Mouse (Mus musculus) right cerebral cortex, postnatal 36 days (tissue): Measurements from ENCODE around the gene Chat.

Experiments
- DNase-seq, 2 experiments: peaks; one replicate each; pipeline ENCODE4 v3.0.0; 2022; ENCODE audit warnings: low spot score in 2 of 2, mixed read lengths in 1 of 2

Chat gene

DNA sequence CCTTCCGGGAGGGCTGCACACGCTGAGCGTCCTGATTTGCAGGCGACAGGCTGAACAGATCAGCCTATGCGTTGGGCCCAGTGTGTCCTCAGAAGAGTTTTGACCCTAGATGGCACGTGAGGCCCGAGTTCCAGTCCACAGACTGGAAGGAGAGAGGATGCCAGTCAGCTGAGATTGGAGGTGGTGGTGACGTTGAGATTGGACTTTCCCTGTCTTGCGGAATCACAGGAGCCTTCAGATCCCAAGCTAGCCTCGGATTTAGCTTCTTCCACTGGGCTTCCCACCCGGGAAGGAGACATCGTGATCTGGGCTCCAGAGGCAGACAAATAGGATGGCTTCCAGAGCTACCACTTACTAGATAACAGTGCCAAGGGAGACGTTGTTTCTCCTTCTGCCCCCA, at the start of gene Chat:
Gene Chat (minus strand): TSS at position 101 of the 400 bp plus-strand sequence.
- DNase-seq, result no peak

DNA sequence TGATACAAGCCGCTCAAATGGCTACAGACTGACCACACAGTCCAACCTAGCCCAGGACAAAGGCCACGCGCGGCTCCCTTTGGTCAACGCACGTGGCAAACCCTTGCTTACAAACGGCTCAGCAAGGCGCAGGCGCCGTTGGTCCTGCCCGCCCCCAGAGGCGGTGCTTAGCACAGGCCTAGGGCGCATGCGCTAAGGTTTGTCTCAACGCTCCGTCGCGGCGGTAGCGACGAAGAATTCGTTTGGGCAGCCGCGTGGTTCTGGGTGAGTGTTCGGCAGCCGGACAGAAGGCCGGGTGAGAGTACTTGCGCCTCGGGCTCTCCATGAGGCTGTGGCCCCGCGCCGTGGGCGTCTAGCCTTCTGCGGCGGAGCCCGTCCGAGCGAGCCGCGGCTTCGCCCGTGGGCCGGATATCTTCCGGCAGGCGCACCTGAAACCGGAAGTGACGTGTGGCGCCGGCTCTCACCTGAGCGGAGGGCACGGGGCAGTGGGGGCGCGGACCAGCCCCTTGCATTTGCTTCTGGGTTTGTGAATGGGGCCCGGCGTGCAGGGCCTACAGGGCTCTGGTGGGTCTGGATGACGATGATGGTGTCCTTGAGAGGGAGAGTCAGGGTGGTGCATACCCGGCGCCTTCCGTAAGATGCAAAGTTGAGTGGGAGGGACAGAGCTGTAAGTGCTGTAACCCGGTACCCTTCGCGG, 47.7 kb upstream of the Chat start, which contains the start of gene Ercc6:
Gene Ercc6 (plus strand): TSS at position 186 of the 697 bp plus-strand sequence.
- peak; percentile 88 to 89 for DNase-seq

DNA sequence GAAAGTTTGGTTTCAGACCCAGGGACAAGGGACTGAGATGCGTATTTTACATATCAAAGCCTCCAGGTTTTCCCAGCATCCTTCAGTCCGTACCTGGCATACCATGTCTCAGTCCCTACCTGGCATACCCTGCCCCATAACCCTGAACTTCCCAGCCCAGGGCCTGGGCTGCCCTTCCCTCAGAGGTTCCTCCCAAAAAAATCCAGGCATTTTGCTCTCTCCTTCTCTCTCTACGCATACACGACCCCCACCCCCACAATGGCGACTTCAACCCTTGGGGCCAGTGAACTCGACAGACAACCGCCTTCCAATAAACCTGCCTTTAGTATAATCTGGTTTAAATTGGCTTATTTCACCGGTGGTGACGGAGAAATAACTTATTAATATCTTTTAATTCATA, 47.1 kb upstream of the Chat start:
- DNase-seq, result no peak

DNA sequence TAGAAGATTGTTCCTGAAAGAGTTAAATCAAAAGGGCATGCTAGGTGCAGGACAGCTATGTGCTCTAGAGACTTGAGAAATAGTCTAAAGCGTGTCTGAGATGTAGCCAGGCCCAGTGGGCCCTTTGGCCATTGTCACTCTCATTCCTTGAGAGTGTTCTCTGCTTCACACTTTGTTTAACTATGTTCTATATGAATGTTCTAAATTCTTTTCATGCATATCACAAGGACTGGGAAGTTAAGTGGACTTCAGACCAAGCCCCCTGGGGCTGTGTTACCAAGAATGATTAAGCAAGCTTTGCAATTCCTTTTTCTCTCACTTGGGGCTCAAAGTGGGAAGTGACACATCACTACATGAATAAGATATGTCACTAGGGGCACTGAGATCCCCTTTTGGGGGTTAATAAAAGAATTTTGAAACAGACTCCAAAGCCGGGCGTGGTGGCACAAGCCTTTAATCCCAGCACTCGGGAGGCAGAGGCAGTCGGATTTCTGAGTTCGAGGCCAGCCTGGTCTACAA, 43.7 kb upstream of the Chat start:
- DNase-seq, result no peak

DNA sequence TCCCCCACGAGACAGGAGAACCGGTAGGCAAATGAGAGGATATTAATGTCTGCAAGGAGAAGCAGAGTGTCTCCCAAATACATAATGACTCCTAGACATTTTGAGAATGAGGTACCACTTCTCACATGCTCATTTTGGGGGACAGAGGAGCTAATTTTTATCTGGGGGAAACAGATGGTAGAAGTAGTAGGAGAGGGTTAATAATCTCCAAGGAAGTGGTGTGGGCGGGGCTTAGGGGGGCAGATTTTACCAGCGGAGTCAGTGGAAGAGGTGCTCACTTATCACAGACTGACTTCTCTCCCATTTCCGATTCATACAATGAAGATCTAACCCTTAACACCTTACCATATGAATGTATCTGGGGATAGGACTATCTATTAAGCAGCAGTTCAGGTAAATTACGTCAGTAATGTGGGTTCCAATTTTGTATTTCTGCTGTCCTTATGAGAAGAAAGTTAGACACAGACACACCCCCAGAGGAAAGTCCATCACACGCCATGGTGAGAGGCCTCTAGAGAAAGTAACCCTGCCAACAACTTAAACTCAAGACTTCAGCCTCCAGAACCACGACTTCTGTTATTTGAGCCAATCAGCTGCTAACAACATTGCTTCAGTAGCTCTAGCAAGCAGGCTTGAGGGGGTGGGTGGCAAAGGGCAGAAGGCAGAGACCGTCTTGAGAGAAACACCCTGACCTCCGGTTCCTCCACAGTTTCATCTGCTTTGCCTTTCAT, 42.5 kb upstream of the Chat start:
- no peak for DNase-seq

DNA sequence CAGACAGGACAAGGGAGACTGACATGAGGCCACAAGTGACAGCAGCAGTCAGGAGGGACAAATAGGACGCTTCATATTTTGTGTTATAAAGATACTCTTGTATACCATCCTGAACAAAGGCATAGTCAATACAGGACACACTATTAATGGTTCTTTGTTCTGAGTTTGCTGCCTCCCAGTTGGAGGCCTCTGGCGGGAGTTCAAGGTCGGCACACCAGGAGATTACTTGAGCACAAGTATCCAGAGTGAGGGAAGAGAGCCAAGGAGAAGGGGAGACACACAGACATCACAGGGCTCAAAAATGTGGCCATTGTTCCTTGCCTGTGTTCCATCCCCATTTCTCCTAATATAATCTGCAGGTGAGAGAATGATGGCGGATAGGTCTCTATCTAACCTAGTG, 41.4 kb upstream of the Chat start:
- DNase-seq, result no peak

DNA sequence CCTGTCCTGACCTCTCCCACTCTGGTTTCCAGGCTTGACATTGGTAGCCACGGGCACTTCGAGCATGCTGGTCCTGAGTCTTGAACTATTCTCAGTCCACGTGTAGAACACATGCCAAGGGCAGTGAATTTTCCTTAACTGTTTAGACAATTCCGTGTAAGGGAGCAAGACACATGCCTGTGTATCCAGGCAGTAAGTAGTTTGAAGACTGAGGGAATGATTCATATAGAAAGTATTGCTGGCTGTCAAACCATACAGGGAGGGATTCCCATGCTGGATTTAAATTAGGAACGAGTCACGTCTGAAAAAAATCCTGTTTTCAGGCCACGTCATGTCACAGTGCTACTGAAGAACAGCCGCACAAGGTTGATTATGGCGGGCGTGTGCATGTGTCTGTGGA, 40.5 kb upstream of the Chat start:
- DNase-seq, result no peak

DNA sequence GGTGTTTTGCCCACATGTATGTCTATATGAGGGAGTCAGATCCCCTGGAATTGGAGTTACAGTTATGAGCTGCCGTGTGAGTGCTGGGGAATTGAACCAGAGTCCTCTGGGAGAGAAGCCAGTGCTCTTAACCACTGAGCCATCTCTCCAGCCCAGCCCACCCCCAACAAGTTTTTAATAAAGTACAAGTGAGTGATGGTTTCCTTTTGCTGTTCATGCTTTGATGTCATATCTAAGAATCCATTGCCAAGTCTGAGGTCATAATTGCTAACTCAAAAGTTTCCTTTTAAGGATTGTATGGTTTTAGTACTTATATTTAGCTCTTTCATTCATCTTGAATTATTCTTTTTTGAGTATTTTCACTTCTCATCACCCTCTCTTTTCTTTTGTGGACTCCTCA, 38.1 kb upstream of the Chat start:
- DNase-seq, result no peak

DNA sequence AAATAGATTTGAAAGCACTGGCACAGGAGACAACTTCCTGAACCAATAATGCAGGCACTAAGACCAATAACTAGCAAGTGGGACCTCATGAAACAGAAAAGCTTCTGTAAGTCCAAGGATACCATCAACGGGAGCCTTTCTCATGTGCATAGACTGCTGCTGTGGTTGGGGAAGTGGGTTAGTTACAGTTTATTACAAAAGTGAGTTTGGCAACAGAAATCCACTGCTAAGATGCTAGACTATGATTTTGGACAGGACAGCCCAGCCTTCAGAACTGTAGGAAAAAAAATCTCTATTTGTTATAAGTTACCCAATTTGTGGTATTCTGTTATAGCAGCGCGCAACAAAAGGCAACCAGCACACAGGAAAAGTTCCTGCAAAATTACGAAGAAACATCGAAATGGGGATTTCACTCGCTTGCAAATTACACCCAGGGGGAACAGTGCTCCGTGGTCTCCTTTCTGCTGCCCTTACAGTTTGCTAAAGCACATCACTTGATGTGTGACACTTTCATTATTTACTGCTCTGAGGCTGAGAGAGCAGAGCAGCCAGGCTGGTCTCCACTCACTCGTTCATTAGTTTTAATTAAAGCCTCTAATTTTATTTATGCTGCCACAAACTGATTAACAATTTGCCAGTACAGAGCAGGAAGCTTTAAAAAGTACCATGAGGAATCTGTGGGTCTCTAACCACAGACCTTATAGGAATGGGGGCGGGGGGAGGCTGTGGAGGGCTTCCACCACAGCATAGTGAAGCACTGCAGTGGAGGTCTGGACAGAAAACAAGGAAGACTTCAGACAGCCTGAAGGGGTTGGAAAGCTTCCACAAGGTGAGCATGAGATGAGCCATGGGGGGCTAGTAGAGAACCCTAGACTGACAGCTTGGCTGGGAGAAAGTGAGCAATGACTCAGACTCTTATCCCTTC, 37.2 kb upstream of the Chat start:
- no peak for DNase-seq

DNA sequence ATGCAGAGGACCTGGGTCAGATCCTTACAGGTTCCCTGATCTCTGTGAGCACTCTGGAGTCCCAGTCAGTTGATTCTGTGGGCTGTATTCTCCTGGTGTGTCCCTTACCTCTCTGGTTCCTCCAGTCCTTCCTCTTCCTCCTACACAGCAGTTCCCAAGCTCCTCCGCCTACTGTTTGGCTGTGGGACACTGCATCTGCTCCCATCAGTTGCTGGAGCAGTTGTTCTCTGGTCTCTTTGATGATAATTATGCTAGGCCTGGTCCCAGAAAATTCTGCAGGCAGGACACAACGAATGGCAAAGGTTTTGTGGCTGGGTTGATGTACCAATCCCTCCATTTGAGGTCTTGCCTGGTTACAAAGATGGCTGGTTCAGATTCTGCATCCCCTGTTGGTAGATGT, 35.5 kb upstream of the Chat start:
- DNase-seq, result no peak

DNA sequence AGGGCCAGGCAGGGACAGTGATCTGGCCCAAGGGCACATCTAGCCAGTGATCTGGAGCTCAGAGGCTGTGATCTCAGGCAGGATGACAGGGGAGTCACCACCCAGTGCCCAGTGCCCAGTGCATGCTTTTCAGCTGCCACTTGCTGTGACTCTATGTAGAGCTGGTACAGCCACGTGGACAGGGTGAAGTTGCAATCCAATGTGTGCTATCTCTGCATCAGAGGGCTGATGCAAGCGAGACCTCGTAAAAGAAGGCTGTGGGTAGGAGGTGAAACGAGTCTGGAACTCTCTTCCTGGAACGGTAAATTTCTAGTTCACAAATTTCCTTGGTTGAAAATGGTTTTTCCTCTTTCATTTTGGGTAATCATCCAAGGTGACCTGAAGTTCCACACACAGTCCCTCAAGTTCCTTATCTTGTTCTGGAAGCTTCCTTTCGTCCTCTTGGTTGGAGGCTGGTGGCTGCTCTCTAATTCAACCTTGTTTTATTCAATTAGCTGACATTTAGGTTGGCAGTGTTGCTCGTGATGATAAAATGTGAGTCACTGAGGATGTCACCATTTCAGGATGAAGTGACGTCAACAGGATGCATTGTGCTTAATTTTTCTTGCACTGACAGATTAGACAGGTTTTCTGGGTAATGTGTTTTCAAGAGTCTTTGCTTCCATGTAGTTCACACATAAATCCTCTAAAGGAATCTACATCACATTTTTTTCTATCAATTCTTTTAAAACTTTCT, 30.5 kb upstream of the Chat start:
- no peak for DNase-seq

DNA sequence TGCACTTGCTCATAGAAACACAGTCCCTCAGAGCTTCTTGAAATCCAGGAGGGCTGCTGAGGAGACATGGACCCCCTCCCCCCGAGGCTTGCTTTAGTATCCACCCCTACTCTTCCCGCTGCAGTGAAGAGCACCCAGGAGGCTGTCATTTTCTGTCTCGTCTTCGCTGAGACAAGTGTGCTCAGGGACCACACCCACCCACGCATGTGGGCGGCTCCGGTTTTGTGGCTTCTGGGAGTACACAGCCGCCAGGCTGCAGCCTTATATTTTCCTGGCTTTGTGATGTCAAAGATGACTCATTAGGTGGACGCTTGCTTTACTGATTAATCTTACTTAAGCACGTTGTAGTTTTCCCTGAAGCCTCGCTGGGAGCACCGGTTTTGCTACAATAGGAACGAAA, 26.7 kb upstream of the Chat start:
- DNase-seq, result peak; percentile 34 to 38

DNA sequence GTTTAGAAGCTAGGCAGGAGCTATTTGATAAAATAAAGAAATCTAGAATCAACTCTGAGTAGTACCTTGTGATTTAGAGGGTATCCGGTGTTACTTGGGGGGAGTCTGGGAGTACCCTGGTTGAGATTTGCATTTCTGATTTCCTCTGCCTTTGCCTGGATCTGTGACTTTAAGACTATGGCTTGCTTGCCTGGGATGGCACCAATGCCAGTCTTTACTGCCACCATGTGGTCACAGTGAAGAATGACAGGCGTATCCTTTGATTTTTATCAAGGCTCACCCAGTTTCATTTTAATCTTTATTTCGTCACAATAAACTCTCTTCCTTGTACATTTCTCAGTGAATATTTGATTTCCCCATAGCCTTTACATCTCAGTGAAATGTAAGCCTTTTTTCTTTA, 16.3 kb upstream of the Chat start:
- DNase-seq, result no peak

DNA sequence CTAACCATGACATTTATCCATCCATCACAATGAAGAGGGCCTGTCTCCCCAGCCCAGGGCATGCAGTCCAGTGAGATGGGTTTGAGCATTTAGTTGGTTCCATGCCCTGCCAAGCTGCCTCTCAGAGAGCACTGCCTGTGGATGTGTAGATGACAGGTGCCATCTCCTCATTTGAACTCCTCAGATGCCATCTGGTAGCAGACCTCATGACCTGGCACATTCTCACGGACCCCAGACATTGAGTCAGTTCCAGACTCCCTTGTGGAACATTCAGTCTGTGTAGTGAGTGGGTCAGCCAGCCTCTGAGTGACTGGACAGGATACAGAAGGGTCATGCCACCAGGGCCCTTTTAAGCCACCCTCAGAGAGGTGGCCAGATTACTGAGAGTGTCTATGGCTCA, 11.8 kb upstream of the Chat start:
- no peak for DNase-seq

DNA sequence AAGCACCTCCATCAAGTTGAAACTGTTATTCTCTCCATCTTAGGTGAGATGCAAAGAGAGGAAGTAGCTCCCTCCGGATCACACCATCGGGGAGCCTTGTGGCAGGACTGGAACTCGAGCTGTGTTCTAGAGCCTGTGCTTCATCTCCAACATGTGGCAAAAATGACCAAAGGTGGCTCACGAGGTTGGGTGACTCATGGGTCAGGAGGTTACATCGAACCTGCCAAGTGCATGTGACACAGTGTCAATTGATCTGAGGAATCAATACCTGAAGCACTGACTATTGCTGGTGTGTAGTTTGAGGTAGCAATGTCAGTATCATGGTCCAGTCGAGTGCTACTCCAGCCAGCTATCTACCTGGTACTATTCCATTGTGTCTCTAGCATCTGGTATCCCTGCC, 10.8 kb upstream of the Chat start:
- no peak for DNase-seq

DNA sequence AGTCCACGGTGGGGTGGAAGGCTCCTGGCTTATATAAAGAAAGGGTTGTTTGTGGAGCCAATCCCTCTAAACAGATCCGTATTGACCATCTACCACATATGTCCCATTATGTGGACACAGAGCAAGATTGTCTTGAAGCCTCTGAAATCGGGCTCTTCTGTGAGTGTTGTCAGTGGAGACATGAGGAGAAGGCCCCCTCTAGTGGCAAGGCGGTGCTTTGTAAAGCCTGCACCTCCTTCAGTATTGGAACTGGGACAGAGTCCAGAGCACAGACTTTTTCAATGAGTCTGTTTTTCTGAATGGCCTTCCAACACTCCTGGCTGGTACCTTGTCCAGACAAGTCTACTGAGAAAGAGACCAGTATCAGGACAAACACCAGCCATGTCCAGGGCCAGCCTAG, 7.2 kb upstream of the Chat start:
- peak; percentile 45 to 65 for DNase-seq

DNA sequence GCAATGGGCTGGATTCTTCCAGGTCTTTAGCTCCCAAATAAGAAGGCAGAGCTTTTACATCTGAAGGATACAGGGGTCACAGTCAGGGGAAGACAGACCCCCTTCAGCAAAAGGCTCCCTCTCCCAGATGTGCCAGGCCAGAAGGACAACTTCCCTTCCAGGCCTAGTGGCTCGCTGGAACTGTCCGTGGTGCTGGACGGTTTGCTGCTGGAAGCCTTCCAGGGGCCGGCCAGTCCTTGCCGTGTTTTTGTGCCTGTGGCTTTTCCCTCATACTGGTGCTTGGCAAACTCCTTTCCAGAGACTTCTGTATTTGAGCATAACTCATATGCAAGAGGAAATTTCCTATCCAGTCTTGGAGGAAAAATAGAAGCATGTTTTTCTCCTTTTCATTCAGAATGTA, 1.8 kb upstream of the Chat start:
- DNase-seq, result no peak

DNA sequence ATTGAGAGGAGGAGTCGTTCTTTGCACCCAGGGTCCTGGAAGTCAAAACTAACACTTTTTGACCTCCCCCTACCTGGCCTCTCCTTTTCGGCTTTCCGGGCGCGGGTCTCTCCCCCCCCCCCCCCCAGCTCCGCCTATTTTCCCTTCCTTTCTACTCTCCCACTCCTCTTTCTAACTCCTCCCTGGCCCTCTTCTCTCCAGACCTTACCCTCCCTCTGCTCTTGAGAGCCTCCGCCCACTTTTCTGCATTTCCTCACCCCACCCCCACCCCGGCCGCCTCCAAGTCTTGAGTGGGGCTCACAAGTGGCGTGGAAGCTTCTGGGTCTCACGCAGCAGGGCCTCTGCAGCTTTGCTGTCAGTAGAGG, 301 bp downstream of the Chat start:
- DNase-seq, result no peak

DNA sequence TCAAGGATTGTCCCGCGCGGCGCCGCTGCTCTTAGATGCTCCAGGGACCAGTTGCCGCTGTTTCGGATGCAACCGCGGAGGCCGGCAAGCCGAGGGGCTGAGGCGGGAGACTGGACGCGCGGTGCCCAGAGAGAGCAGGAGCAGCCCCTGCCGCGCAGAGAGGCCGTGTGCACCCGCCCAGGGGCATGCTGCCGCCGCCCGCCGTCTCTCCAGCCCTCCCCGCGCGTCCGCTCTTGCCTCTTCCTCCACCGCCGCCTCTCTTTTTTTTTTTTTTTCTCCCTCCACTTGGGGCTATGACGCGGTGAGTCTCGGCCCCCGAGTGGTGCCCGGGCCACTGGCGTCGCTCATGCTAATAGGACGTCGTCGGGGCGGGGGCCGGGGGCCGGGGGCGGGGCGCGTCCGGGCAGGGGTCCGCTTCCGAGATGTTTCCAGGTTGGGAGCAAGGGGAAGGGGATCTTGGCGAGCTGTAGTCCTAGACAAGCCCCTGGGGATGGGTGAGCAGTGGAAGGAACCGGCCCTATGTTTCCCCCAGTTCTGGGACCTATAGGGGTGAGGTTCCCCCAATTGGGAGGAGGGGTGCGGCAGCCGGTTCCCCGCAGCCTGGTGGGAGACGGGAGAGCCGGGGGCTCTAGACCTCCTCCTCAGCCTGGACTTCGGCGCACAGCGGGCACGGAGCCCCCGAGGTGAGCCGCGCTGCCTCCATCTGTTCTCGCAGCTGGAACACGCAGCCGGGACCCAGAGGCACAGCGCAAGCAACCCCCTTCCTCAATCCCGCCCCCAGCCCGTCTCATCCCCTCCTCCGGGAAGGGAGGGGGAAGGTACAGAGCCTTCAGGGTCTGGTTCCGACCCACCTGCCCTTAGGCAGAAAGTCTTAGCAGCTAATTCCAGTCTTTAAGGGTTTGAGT, 936 bp downstream of the Chat start, which contains the start of gene Slc18a3:
Gene Slc18a3 (minus strand): TSS at position 250 of the 905 bp plus-strand sequence.
- DNase-seq, result no peak
